Mouse (Mus musculus) megakaryocyte, embryonic 14.5 days (primary cell): ENCODE measurements at regions not wholly inside any gene's neighbourhood (a gene's known extent, or its start where the extent isn't known, plus 50 kb on each side); places are given as distances from the start of the nearest gene placed in this dataset.

Experiments
- FLI1 ChIP-seq: IDR thresholded peaks from 2 replicates; pipeline ENCODE4 v1.6.1; 2012; ENCODE audit warnings: low read length, inconsistent platforms, mixed read lengths
- GATA1 ChIP-seq: IDR thresholded peaks from 3 replicates; pipeline ENCODE4 v1.6.1; 2012; ENCODE audit warnings: mixed read lengths, low read length, inconsistent platforms, borderline replicate concordance

GRCm38 (mm10) chr6:15597226-15597983 is 123.1 kb upstream of the Mdfic start:
- TF ChIP-seq GATA1, result no peak
- TF ChIP-seq FLI1, result no peak
